Mouse (Mus musculus): ENCODE results near the gene Lrrc4b.

The Lrrc4b gene

DNA sequence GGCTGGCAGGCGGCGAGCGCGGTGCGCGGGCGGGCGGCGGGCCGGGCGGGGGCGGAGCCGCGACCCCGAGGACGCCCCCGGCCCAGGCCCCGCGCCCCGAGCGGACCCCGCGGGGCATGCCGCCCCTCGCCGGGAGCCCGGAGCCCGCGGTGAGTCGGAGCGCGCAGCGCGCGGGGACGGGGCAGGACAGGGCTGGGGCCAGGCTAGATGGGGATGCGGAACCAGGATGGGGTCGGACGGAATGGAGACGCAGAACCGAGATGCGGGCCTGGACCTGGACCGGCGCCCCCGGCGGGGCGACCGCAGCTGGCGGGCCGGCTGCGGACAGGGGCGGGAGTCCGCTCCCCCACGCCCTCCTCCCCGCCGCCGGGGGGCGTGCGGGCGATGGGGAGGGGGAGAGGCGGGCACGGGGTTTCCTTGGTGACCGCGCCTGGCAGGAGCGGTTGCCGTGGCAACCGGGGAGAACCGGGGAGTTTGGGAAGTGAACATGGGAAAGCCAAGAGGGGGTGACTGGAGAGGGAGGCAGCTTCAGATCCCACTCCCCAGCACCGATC is at the start of gene Lrrc4b:
TSS of gene Lrrc4b (plus strand) at position 51 of the 554 bp plus-strand sequence.
- DNase-seq (ENCODE audit: low spot score in 2 of 2): peak; percentile 93 to 94

DNA sequence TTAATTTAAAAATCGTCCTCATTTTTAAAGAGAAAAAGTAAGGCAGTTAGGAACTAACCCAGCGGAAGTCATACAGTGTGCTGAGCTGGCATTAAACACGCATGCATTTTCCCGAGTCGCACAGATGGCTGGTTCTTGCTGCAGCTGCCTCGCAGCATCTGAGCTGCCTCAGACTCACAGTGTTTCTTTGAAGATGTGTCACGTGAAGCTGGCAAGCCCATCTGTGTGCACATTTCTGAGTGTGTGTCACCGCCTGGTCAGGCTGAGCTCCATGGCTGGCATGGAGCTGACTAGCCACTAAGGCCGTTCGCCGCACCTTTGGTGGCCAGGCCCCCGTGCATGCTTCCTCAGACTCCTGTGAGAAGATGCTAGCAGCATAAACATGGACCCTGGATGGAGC is 46.3 kb upstream of the Lrrc4b start:
- DNase-seq (ENCODE audit: low spot score in 2 of 2): peak; percentile 88 to 95

DNA sequence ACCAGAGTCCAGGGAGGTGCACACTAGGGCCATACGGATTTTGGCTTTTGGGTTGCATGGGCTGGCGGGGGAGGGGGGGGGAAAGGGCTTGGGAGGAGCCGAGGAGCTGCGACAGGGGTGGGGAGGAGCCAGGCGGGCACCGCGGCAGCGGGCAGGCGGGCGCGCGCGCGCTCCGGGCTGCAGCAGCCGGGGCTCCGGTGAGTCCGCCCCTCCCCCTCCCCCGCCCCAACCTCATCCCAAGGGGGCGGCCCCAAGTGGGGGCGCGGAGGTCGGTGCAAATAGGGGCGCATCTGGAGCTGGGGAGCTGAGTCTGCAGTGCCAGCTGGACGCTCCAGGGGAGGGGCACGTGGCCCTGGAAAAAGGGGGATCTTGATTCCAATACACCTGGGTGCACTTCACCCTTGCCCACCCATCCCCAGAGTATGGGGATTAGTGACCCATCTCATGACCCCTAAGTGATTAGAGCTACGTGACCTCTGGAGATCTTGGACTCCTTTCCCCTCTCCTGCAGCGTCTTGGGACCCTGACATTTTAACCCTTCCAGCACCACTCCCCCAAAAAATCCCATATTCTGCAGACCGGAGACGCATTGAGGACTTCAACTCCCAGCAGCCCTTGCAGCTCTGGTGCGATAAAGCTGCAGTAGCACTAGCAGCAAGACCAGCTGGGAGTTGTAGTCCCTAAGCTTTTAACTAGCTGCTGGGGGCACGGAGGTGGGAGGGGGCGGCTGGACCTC is 44.7 kb upstream of the Lrrc4b start, which contains the start of gene Syt3:
TSS of gene Syt3 (plus strand) at position 123 of the 736 bp plus-strand sequence.
- peak; percentile 88 to 93 for DNase-seq (ENCODE audit: low spot score in 2 of 2)

DNA sequence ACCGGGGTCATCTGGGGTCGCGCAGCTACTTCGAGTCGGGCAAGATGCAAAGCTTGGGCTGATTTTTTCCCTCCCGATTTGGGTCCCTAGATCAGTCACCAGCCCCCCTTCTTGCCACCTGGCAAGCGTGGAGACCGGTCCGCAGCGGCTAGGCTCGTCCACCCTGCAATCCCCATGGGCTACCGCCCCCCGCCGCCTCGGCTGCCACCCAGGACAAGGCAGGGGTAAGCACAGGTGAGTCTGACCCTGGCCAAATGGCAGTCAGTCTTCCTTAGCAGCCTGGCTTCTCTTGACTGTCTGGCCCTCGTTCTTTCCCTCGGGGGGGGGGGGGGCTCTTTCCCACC is 44.1 kb upstream of the Lrrc4b start:
- DNase-seq (ENCODE audit: low spot score in 2 of 2): no peak

DNA sequence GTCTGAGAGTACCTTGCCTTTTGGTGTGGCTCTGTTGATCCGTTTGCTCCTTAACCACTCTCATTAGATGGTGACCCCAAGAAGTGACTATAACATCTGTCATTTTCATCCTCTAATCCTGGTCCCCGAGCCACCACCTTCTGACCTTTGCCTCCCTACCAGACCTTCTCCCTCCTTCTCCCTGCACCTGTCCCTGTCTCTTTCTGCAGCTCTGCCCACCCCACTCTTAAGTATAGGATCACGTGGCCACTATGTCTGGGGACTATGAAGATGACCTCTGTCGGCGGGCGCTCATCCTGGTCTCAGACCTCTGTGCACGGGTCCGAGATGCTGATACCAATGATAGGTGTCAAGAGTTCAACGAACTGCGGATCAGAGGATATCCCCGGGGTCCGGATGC is 43.1 kb upstream of the Lrrc4b start, which contains the start of gene 1700008O03Rik:
TSS of gene 1700008O03Rik (minus strand) at position 101 of the 400 bp plus-strand sequence.
- no peak for DNase-seq (ENCODE audit: low spot score in 2 of 2)

DNA sequence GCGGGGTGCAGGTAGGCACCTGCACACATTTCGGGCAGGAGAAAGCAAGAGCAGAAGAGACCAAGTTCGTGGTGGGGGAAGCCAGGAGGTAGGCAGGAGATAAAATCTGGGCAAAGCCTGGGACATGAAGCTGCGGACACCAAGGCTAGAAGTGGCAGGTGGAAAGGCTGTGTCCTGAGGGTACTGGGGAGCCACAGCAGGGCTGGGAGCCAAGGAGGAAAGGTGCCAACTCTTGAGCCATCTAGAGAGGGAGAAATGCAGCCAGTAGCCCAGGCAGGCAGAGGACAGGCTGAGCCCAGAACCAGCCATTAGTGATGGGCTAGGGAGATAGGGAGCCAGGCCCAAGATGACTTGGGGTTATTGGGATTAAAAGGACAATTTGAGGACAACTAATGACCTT is 37.0 kb upstream of the Lrrc4b start:
- no peak for DNase-seq (ENCODE audit: low spot score in 2 of 2)

DNA sequence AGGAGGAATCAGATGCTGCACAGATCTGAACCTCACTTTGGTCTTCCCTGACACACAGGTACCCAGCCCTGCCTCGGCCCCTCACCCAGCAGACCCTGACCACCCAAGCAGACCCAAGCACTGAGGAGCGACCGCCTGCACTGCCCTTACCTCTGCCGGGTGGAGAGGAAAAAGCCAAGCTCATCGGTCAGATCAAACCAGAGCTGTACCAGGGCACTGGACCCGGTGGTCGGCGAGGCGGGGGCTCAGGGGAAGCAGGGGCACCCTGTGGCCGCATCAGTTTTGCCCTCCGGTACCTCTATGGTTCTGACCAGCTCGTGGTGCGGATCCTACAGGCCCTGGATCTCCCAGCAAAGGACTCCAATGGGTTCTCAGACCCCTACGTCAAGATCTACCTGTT is 36.5 kb upstream of the Lrrc4b start:
- no peak for DNase-seq (ENCODE audit: low spot score in 2 of 2)

DNA sequence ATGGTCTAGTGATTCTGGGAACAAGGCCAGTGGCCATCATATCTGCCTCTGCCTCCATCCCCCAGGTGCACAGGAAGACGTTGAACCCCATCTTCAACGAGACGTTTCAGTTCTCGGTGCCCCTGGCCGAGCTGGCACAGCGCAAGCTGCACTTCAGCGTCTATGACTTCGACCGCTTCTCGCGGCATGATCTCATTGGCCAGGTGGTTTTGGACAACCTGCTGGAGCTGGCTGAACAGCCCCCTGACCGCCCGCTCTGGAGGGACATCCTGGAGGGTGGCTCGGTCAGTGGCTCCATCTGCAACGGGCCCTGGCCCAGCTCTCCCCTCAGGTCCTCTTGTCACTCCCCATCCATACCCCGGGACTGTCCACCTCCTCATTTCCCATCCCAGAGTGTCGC is 35.5 kb upstream of the Lrrc4b start:
- DNase-seq (ENCODE audit: low spot score in 2 of 2): no peak

DNA sequence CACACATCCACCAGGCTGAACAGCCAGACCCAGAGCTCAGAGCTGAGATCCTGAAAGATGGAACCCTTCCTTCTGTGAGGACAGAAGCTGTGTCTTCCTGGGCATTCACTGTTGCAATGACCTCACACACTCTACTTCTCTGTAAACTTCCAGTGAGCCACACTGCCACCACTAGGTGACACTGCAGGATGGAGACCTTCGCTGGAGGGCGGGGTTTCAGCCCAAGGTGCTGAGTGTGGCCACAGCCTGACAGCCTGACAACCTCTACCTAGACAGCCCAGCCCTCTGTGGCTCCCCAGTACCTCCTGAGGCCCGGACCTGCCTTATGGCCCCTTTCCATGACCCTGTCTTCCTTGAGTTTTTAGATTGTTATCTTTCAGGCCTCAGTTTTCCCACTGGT is 30.2 kb upstream of the Lrrc4b start:
- peak in 1 of 2 experiments; percentile 62 for DNase-seq (ENCODE audit: low spot score in 2 of 2)

DNA sequence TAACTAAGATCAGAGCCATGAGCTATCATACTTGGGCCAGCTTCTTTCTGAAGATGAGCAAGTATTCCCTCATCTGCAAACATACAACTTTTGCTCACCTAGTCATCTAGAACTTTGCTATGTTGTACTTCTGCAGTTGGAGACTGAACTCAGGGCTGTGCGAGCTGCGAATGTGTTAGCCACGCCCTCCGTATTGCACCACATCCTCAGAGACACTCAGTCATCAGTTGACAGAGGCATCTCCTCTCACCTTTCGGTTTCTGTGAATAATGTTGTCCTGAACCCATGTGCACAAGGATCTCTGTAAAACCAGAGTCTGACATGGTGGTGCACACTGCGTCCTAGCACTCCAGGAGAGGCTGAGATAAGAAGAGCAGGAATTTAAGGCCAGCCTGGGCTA is 27.1 kb upstream of the Lrrc4b start:
- no peak for DNase-seq (ENCODE audit: low spot score in 2 of 2)

DNA sequence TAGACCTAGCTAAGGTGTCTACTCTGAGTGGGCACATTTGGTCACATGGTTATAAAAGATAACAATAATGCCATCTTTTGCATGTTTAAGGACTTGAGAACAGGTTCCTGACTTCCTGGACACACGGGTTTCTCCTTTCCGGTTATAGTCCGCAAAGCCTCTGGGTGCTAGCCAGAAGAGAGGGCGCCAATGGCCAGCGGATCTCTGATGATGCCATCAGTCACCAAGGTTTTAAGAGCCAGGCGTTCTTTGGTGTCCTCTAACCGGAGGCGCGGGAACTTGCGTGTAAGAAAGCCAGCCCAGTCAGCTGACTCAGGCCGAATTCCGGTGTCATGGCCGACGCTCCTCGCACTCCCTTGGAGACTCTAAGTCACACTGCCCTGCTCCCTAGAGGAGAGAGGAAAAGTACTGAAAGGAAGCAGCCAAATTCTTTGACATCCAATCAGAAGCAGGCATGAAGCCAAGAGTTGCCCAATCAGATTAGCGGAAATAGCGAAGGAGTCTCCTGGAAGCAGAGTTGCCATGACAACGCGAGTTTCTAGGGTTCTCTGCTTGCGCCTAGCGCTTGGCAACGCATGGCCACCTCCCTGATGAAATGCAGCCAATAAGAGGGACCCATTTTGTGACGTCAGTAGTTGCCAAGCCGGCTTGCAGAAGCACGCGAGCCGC is 23.3 kb upstream of the Lrrc4b start:
- peak; percentile 98 to 99 for DNase-seq (ENCODE audit: low spot score in 2 of 2)

DNA sequence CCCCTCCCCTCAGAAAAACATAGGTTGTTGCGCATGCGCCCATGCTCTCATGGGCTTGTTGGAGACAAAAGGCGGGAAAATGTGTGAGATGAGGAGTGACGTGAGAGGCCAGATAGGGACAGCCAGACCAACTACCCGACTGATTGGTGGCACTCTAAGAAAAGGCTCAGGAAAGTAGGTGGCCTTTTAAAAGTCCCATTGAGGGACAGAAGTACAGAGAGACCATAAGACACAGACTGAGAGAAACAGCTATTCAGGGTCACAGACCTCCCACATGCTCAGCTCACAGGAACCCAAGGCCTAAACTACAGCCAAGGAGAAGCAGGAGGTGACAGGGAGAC is 22.8 kb upstream of the Lrrc4b start:
- DNase-seq (ENCODE audit: low spot score in 2 of 2): no peak

DNA sequence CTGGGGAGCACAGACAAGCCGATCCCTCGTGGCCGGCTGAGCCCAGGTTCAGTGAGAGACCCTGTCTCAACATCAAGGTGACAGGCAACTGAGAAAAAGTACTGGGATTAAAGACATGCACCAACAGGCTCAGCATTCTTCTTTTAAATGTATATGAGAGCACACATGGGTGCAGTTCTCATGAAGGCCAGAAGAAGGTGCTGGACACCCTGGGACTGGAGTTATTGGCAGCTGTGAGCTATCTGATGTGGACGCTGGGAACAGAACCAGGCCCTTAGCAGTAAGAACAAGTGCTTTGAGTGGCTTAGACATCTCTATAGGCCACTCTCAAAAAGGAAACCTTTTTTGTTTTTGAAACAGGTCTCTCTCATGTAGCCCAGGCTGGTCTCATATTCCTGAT is 17.7 kb upstream of the Lrrc4b start:
- no peak for DNase-seq (ENCODE audit: low spot score in 2 of 2)

DNA sequence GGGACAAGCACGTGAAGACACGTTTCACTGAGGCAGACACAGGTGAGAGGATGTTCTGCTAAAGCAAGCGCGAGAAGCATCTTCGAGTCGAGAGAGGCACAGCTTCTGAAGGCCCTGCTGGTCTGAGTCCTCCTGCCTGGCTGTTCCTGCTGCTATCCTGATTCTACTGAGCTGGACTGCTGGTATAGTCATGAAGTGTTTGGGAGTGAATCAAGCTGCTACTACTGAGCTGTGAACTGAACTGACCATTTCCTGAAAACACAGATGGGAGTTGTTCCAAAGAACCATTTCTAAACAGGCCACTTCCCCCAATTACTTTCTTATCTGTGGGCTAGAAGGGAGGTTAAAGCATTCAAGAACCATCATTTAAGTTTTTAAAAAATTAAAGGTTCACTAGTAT is 15.5 kb upstream of the Lrrc4b start:
- DNase-seq (ENCODE audit: low spot score in 2 of 2): no peak

DNA sequence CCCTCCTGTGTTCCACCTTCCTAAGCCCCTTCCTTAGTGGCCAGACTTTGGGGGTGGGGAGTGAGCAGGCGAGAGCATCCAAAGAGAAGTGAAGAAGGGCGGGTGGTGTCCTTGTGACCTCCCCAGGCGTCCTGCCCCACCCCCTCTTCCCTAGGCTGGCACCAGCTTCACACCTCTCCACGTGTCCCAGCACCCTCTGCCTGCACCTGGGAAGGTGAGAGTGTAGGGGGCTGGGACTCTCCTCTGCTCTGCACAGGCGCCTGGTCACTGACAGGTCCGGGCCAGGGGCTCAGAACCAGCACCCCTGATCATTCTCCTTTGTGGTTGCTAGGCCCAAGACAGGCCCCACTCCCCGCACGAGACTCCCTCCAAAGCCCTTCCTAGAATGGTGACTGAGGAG is 1.2 kb upstream of the Lrrc4b start:
- peak; percentile 42 to 53 for DNase-seq (ENCODE audit: low spot score in 2 of 2)

DNA sequence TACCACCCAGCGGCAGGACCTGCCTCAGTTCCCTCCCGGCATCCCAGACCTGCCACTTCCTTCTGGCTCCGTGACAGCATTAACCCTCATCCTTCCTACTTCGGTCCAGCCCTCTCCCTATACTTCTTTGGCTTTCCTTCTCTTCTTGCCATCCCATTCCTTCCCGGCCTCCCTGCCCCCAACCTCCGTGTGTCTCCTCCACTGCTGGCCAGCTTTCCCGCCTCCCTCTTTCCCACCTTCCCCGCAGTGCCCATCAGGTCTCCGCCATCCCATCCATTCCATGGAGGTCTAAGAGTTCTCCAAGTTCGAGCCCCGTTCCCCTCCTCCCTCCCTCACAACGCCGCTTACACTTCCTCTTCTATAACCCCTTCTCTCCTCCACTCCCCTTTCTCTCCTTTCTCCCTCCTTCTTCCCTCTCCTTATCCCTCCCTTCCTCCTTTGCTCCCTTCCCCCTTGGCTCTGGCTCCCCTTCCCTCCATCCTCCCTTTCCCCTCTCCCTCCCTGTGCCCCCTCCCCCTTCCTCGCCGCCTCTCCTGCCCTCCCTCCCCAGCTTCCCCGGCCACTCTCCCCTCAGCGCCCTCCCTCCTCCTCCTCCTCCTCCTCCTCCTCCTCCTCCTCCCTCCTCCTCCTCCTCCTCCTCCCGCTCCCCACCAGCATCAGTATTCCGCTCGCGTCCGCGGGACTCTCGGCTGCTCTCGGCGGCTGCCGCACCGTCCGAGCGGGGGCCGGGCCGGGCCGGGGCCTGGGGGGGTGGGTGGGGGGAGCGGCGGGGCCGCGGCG is 457 bp upstream of the Lrrc4b start:
- peak; percentile 82 to 89 for DNase-seq (ENCODE audit: low spot score in 2 of 2)

DNA sequence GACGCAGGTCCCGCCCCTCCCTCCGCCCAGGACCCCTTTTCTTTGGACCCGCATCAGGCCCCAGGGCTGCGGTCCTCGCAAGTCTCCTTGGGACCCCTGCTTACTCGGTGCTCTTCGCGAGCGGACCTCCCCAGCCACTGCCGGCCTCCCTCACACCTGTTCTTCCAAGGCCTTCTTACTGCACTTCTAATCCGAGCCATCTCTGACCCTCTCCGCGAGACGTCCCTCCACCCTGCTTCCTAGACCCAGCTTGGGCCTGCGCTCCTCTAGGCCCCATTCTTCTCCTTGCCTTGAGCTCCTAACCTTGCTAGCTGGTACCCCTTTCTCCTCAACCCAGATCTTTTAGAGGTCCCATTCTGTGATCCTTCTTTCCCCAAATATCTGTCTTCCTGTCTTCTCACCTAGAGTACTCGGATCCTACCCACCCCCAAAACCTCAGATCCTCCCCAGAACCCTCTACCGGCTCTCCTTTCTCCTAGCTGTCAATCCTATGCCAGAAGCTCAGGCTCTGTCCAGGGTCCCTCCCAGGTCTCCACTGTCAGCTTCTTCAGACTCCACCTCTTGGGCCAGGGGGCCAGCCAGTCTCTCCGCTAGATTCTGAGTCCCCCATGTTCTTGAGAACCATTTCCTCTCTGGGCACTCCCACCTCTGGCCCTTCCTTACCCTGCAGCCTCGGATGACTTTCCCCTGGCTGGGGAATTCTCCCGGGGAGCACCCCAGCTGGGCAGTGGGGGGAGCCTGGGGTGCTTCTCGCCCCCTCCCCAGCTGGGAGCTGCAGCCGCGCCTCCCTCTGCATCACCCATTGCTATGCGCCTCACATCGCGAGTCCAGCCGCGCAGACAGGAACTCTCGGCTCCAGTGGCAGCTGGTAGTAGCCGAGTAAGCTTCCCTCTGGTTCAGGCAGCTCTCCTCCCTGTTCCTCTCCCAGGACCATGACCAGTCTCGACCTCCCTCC is 993 bp downstream of the Lrrc4b start:
- DNase-seq (ENCODE audit: low spot score in 2 of 2): peak; percentile 82

DNA sequence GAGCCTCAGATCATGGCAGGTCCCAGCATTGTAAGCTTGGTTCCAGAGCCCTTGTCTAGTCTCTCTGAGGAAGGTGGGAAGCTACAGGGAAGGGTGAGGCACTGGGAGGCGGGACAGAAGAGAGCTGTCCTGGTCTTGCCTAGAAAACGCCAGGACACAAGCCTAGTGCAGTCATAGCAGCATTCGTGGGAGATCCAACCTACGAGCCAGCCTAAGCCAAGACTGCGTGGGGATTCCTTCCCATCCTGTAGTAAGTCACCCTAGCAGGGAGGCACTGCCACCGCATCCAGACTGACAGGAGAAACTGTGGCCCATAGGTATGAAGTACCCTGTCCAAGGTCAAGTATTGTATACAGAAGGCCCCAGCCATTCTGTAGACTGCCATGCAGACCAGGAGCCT is 3.7 kb downstream of the Lrrc4b start:
- no peak for DNase-seq (ENCODE audit: low spot score in 2 of 2)

DNA sequence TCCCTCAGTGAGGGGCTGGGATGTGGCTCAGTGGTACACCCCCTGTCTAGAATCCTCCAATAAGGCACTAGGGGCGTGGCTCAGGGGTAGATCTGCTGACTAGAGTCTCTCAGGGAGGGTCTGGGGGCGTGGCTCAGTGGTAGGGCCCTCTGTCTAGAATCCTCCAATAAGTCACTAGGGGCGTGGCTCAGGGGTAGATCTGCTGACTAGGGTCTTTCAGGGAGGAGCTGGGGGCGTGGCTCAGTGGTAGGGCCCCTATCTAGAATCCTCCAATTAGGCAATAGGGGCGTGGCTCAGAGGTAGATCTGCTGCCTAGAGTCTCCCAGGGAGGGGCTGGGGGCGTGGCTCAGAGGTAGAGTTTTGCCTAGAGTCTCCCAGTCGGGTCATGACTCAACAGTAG is 4.6 kb downstream of the Lrrc4b start:
- DNase-seq (ENCODE audit: low spot score in 2 of 2): peak; percentile 53 to 72

DNA sequence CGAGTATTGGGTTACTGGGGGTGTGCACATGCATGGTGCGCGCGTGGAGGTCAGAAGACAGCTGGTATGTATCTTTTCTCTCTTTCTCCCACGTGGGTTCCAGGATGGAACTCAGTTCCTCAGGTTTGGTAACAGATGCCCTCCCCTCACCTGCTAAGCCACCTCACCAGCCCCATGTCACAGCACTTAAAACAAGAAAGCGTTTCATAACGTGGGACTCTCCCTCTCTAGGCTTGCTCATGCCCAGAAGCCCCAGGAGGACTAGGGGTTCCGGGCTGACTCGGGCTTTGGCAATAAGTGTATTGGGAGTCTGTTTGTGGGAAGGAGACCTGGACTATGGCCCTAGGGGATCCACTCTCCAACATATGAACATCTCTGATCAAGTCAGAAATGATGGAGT is 5.3 kb downstream of the Lrrc4b start:
- no peak for DNase-seq (ENCODE audit: low spot score in 2 of 2)

DNA sequence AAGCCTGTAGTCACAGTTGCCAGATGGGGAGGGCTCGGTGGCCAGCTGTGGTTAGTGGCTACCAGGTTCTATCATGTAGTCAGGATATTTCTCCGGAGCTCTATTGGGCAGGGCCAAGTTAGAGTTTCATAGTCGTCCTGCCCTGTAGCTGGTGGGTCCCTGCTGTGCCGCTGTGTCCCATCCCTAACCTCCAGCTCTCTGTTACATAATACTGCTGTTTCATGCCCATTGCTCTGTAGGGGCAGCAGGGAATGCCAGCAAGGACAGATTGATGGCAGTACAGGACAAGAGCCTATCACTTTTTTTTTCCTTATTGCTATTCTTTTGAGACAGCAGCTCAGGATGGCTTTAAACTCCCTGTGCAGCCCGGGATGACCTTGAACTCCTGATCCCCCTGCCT is 7.0 kb downstream of the Lrrc4b start:
- no peak for DNase-seq (ENCODE audit: low spot score in 2 of 2)
